Mouse (Mus musculus) right cerebral cortex, adult 18-20 months (tissue): ENCODE data around the gene Mas1.
A peak's percentile ranks its signal among the peaks of the same experiment; 100 is the strongest.

Experiments
- DNase-seq: peaks from one replicate; pipeline ENCODE4 v3.0.0; 2022; ENCODE audit warnings: mixed read lengths

Mas1 gene

GRCm38 (mm10) chr17:12815885-12816284, 52.1 kb downstream of the Mas1 start:
- no peak for DNase-seq

- DNase-seq, result no peak
Measured at GRCm38 (mm10) chr17:12814502-12814901, 53.4 kb downstream of the Mas1 start.

- DNase-seq, result no peak
Measured at GRCm38 (mm10) chr17:12810973-12811303, 57.0 kb downstream of the Mas1 start.

GRCm38 (mm10) chr17:12810103-12810972, 57.6 kb downstream of the Mas1 start:
- peak; percentile 57 for DNase-seq

GRCm38 (mm10) chr17:12808851-12809250, 59.1 kb downstream of the Mas1 start:
- DNase-seq, result no peak

- DNase-seq, result no peak
Measured at GRCm38 (mm10) chr17:12804584-12805445, 63.1 kb downstream of the Mas1 start.

- no peak for DNase-seq
Measured at GRCm38 (mm10) chr17:12801861-12802540, 65.9 kb downstream of the Mas1 start.

GRCm38 (mm10) chr17:12799368-12800275, 68.3 kb downstream of the Mas1 start:
- DNase-seq, result no peak

GRCm38 (mm10) chr17:12798571-12798970, 69.4 kb downstream of the Mas1 start:
- DNase-seq, result no peak

- no peak for DNase-seq
Measured at GRCm38 (mm10) chr17:12797427-12798029, 70.4 kb downstream of the Mas1 start.

GRCm38 (mm10) chr17:12796633-12797032, 71.3 kb downstream of the Mas1 start:
- DNase-seq, result no peak

GRCm38 (mm10) chr17:12793660-12794406, 74.1 kb downstream of the Mas1 start:
- no peak for DNase-seq

- DNase-seq, result no peak
Measured at GRCm38 (mm10) chr17:12792422-12793206, 75.3 kb downstream of the Mas1 start.

GRCm38 (mm10) chr17:12791420-12791819, 76.5 kb downstream of the Mas1 start:
- no peak for DNase-seq

GRCm38 (mm10) chr17:12791079-12791406, 76.9 kb downstream of the Mas1 start:
- DNase-seq, result no peak
